Mouse (Mus musculus) heart, embryonic 13.5 days (tissue): Measurements from ENCODE around the gene Astn2. TPM values are rescaled to one million over a fixed set of nuclear protein-coding genes. Genes with fewer than 3 reads are reported as not detected.

Experiments used
- ATAC-seq: fragments of 200-750 bp; cut with Nextera tagmentation; 2 replicates; pipeline ENCODE4 v1.8.0; 2017; ENCODE audit warnings: moderate TSS enrichment; ENCODE audit not compliant: insufficient number of reproducible peaks, low FRiP score, low TSS enrichment; ENCODE audit errors: extremely low read depth
- H3K27ac ChIP-seq: fragments of 300-500 bp; sonication (generic); replicated peaks from 2 replicates; pipeline ENCODE4 v1.5.1; 2015; ENCODE audit warnings: moderate library complexity, mild to moderate bottlenecking, inconsistent platforms
- H3K27me3 ChIP-seq: fragments of 300-500 bp; sonication (generic); replicated peaks from 2 replicates; pipeline ENCODE4 v1.6.1; 2015; ENCODE audit warnings: mild to moderate bottlenecking, inconsistent platforms
- H3K36me3 ChIP-seq: fragments of 300-500 bp; sonication (generic); 2 replicates; pipeline ENCODE4 v1.6.1; 2015; ENCODE audit warnings: mild to moderate bottlenecking, inconsistent platforms
- H3K4me1 ChIP-seq: fragments of 300-500 bp; sonication (generic); 2 replicates; pipeline ENCODE4 v1.6.1; 2015; ENCODE audit warnings: inconsistent platforms
- H3K4me2 ChIP-seq: fragments of 300-500 bp; sonication (generic); 2 replicates; pipeline ENCODE4 v1.6.1; 2015; ENCODE audit warnings: inconsistent platforms, mild to moderate bottlenecking, moderate library complexity
- H3K4me3 ChIP-seq: fragments of 300-500 bp; sonication (generic); 2 replicates; pipeline ENCODE4 v1.5.1; 2015; ENCODE audit warnings: moderate library complexity, mild to moderate bottlenecking, inconsistent platforms
- H3K9ac ChIP-seq: fragments of 300-500 bp; sonication (generic); 2 replicates; pipeline ENCODE4 v1.6.1; 2015; ENCODE audit warnings: inconsistent platforms, mild to moderate bottlenecking, moderate library complexity
- H3K9me3 ChIP-seq: fragments of 300-500 bp; sonication (generic); 2 replicates; pipeline ENCODE4 v1.6.1; 2016; ENCODE audit warnings: inconsistent platforms
- WGBS: fragments of 180-500 bp; shearing (Covaris S2); methylation state at CpG from one replicate; pipeline ENCODE4 v1.1.7; 2015; ENCODE audit warnings: mixed read lengths; 5-methylcytosine and 5-hydroxymethylcytosine counted together
- polyA plus RNA-seq: library from polyadenylated mRNA; unstranded; fragments of >200 nt; fragmentation: Nextera tagmentation; extraction: Ambion mirVana; gene quantifications from 2 replicates; pipeline ENCODE4 v1.2.1, GENCODE M21; 2015

The Astn2 gene
- polyA plus RNA-seq, 1 experiment from 2014 or later: 0.24 TPM

DNA sequence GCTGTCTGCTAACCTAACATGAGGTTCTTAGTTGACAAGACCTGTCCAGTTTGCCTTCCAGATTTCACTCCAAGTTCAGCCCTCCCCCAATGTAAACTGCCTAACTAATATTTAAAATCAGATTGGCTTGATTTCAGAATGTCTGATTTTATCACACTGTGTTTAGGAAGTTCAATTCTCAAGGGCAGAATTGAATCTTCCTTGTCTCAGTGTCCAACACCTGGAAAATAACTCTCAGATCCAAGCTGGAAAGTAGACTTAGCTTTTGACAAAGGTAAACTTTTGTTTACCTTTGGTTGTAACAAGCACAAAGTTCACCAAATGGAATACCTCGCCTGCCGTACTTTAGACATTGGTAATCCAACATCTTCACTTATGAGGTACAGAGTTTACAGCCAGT, 1027.8 kb downstream of the Astn2 start:
- Histone ChIP-seq H3K4me2 (no peak overlapping the region), H3K27ac (no peak overlapping the region), H3K4me1 (no peaks in the 10 kb centered on the region), H3K9me3 (no peaks in the 10 kb centered on the region), H3K4me3 (no peak overlapping the region), H3K9ac (no peak overlapping the region), H3K36me3 (no peaks in the 10 kb centered on the region), H3K27me3 (no peaks in the 10 kb centered on the region)
- 83% methylated on average over 2 of the region's 2 CpGs for WGBS
- no peak for ATAC-seq

DNA sequence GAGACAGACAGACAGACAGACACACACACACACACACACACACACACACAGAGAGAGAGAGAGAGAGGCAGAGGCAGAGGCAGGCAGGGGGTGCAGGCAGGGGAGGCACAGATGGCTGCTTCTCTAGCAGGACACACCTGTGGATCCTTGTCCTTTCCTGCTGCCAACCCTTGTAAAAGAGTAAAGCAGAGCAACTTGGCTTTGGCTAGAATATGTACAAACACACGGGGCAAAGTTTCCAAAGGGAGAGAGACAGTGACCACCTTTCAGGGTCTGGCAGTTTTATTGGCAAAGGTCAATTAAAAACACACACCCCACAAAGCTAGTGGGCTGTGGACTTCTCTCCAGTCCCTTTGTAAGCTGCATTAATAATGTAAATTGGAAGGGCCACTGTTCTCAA, 1030.6 kb downstream of the Astn2 start:
- Histone ChIP-seq H3K9me3 (peaks cover 4% of the 10 kb centered on the region; the same call in 1 of the 2 replicates), H3K27ac (no peak overlapping the region), H3K36me3 (no peaks in the 10 kb centered on the region), H3K4me2 (no peak overlapping the region), H3K9ac (no peak overlapping the region), H3K27me3 (no peaks in the 10 kb centered on the region), H3K4me1 (no peaks in the 10 kb centered on the region), H3K4me3 (no peak overlapping the region)
- no peak for ATAC-seq
- 64% methylated on average over 1 of the region's 1 CpGs for WGBS

DNA sequence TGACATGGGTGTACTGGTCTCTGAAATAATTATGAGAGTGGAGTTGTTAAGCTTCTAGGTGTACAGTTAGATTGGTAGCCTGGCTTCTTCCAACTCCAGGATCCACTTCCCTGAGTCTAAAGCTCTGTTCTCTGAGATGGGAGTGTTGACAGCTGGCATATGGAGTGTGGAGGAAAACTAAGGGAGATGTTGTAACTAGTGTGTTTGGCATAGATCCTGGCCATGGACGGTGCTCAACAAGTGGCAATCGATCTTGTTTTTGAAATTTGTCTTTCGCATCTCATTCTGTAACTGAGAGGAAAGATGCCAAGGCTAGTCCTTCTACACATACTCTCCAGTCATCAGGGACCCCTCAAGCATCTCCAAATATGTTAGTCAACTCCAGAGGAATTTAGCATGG, 1031.7 kb downstream of the Astn2 start:
- H3K4me2 ChIP-seq: no peak overlapping the region
- H3K9ac ChIP-seq: no peak overlapping the region
- H3K27ac ChIP-seq: no peak overlapping the region
- H3K4me1 ChIP-seq: peaks cover 2% of the 10 kb centered on the region
- H3K36me3 ChIP-seq: no peaks in the 10 kb centered on the region
- WGBS: 69% methylated on average over 3 of the region's 3 CpGs
- H3K27me3 ChIP-seq: no peaks in the 10 kb centered on the region
- H3K4me3 ChIP-seq: no peak overlapping the region
- ATAC-seq: no peak
- peaks cover 4% of the 10 kb centered on the region; the same call in 1 of the 2 replicates for H3K9me3 ChIP-seq

DNA sequence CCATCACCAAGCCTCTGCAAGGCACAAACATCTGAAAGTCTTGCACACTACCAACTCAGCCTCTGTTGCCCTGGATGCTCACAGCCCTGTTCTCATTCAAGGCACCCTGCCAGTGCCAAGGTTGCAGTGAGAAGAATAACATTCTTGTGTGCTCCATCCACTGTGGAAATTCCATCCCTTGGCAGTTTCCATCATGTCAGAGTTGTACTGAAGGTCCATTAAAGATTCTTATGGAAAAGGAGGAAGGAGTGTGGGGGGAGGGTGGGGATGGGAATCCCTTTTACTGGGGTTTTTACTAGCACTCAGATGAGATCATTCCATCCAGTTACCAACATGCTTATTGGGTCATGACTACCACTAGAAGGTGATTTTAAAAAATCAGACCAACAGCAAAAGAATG, 1037.3 kb downstream of the Astn2 start:
- H3K36me3 ChIP-seq: no peaks in the 10 kb centered on the region
- no peak overlapping the region for H3K4me2 ChIP-seq
- H3K27me3 ChIP-seq: no peaks in the 10 kb centered on the region
- H3K4me1 ChIP-seq: peaks cover 12% of the 10 kb centered on the region
- peaks cover 4% of the 10 kb centered on the region; the same call in 1 of the 2 replicates for H3K9me3 ChIP-seq
- H3K9ac ChIP-seq: no peak overlapping the region
- ATAC-seq: no peak
- no peak overlapping the region for H3K4me3 ChIP-seq
- H3K27ac ChIP-seq: no peak overlapping the region

DNA sequence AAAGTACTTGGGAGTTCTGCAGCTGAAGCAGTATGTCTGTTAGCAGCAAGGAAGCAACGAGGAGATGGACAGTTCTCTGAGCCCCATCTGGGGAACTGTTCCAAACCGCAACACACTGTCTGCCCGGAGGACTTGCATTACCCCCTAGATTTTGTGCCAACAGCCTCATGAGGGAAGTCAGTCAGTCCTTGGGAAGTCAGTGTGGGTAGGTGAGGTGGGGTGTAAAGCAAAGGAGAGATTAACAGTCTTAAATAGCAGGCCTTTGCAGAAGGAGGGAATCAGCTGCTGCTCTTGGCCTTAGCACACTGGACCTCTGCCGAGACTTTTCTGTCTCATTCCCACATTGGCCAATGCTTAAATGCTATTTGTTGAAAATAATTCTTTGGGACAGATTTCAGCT, 1049.8 kb downstream of the Astn2 start:
- Histone ChIP-seq H3K27me3 (no peaks in the 10 kb centered on the region), H3K36me3 (no peaks in the 10 kb centered on the region), H3K4me1 (no peaks in the 10 kb centered on the region), H3K9ac (no peak overlapping the region), H3K4me2 (no peak overlapping the region), H3K27ac (no peak overlapping the region), H3K4me3 (no peak overlapping the region), H3K9me3 (no peaks in the 10 kb centered on the region)
- ATAC-seq: no peak
- WGBS: 57% methylated on average over 4 of the region's 4 CpGs

DNA sequence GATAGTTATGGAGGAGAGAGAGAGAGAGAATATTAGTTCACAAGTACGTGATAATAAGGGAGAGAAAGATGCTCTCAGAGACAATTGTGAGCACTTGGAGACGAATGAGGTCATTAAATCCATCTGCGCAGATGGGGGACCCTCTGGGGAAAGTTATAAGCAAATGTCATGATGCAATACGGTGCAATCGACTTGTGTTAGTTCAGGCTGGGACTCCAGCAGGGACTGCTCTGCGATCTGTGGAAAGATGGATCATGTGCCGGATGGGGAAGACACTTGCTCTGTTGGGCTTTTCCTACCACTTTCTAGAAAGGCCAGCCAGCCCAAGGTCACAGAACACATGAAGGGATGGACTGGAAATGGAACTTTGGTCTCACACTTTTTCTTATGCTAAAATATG, 1053.9 kb downstream of the Astn2 start:
- ATAC-seq: no peak
- Histone ChIP-seq H3K9me3 (no peaks in the 10 kb centered on the region), H3K36me3 (no peaks in the 10 kb centered on the region), H3K4me1 (no peaks in the 10 kb centered on the region), H3K27me3 (no peaks in the 10 kb centered on the region), H3K4me3 (no peak overlapping the region), H3K27ac (no peak overlapping the region), H3K4me2 (no peak overlapping the region), H3K9ac (no peak overlapping the region)
- 79% methylated on average over 7 of the region's 7 CpGs for WGBS

DNA sequence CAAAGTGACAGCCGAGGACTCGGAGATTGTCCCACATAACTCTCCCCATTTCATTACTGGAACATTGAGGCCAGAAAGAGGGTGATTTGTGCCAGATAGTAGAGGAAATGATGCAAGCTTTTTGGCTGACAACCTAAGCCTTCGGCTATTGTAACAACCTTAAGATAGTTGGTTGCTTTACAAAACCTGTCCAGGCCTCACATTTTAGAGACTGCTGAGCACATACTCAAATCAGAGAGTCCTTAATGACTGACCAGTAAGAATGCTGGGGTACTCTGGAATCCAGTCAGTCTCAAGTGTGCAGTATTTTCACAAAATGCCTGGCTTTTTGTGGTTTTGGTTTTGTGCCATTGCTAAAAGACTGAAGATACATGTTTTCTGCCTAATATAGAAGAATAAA, 1062.6 kb downstream of the Astn2 start:
- Histone ChIP-seq H3K36me3 (no peaks in the 10 kb centered on the region), H3K9me3 (no peaks in the 10 kb centered on the region), H3K9ac (no peak overlapping the region), H3K27me3 (no peaks in the 10 kb centered on the region), H3K27ac (no peak overlapping the region), H3K4me1 (peaks cover 5% of the 10 kb centered on the region; the same call in 1 of the 2 replicates), H3K4me3 (no peak overlapping the region), H3K4me2 (no peak overlapping the region)
- no peak for ATAC-seq
- 62% methylated on average over 3 of the region's 3 CpGs for WGBS

DNA sequence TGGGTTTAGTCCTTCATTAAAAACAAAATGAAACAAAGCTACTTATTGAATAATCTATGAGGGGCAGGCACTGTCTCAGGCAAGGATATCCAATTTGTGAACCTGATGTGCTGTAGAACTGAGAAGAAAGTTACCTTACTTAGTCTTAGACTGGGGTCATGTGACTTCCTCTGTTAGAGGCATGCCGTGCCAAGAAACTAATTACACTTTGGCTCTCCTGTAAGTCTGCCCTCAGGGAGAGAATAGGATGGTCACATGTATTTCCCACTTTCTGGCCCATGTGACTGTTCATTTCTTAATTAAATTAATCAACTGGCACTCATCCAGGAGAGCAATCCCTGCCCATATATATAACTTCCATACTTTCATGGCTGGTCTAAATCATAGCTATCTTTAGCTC, 1070.7 kb downstream of the Astn2 start:
- H3K27me3 ChIP-seq: no peaks in the 10 kb centered on the region
- H3K4me1 ChIP-seq: no peaks in the 10 kb centered on the region
- no peak overlapping the region for H3K9ac ChIP-seq
- no peak overlapping the region for H3K4me3 ChIP-seq
- WGBS: 55% methylated on average over 1 of the region's 1 CpGs
- H3K27ac ChIP-seq: no peak overlapping the region
- no peaks in the 10 kb centered on the region for H3K36me3 ChIP-seq
- no peak for ATAC-seq
- no peak overlapping the region for H3K4me2 ChIP-seq
- H3K9me3 ChIP-seq: no peaks in the 10 kb centered on the region
